ENCODE assay signal across 10 mouse cellular contexts in the genomic region with DNA sequence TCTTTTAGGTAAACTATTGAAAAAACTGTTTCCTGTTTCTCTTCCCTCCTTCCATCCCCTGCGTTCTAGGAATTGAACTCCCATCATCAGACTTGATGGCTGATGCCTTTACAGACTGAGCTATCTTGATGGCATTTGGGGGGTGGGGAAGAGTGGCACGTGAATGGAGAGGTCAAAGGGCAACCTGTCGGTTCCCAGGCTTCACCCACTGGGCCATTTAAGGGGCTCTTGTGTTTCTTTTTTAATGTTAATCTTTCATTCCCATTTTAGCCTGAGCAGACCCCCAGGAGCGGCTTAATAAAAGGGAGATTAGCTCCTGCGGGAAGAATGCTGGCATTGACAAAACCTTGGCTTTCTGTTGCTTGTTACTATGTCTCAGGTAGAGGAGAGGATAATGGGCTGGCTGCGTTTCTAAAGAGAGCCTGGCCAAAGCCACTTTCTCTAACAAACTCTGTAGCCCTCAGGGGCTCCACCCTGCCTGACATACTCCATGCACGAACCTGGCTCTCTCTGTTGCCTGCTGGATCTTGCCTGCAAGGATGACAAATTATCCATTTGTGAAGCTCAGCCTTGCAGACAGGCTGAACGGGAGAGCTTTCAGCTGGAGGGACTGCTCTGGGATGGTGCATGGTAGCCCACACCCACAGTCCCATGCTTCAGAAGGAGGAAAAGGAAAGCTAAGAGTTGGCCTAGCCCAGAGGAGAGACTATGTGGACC. TPM values are rescaled to one million over a fixed set of nuclear protein-coding genes. Genes with fewer than 3 reads are reported as not detected.
DNase-seq lines count a peak whose midpoint lies in the region; ATAC-seq and TF ChIP-seq lines count a peak whose summit lies in the region.
"Had no signal": no experiment of that assay in that cellular context is flagged by ENCODE, and none has a peak within 500 bp of the region (broad histone marks: within the 10 kb centered on the region; RNA-seq: fewer than 3 reads in every experiment).

No protein-coding gene starts in this region.

- H3K4me1 ChIP-seq in heart, embryonic 10.5 days, result peaks cover 9% of the 10 kb centered on the region; the same call in 1 of the 2 replicates
- H3K4me1 ChIP-seq in embryonic facial prominence, embryonic 10.5 days, result peaks cover 29% of the 10 kb centered on the region
- H3K4me1 ChIP-seq in hindbrain, embryonic 11.5 days (replicated peaks; ENCODE audit: control insufficient read depth, insufficient read depth, low read length), result no peaks in the 10 kb centered on the region; the same call in 1 of the 2 replicates
- H3K4me1 ChIP-seq in midbrain, embryonic 14.5 days (ENCODE audit: control insufficient read depth, insufficient read depth, low read length), result peaks cover 15% of the 10 kb centered on the region
- H3K4me1 ChIP-seq in cerebellum, adult 2 months (ENCODE audit: control insufficient read depth, insufficient read depth, low read length), result no peaks in the 10 kb centered on the region

- no peaks in the 10 kb centered on the region for H3K9me3 ChIP-seq in heart, embryonic 10.5 days
- no peaks in the 10 kb centered on the region for H3K9me3 ChIP-seq in embryonic facial prominence, embryonic 10.5 days
- no peaks in the 10 kb centered on the region for H3K9me3 ChIP-seq in hindbrain, embryonic 11.5 days (ENCODE audit: control insufficient read depth, low read length)
- H3K9me3 ChIP-seq in midbrain, embryonic 14.5 days (ENCODE audit: control insufficient read depth, low read length), result no peaks in the 10 kb centered on the region

- no peaks in the 10 kb centered on the region for H3K27me3 ChIP-seq in heart, embryonic 10.5 days (ENCODE audit: insufficient read depth, poor library complexity, severe bottlenecking)
- no peaks in the 10 kb centered on the region for H3K27me3 ChIP-seq in embryonic facial prominence, embryonic 10.5 days (replicated peaks; ENCODE audit: low read depth, poor library complexity, severe bottlenecking)
- no peaks in the 10 kb centered on the region for H3K27me3 ChIP-seq in hindbrain, embryonic 11.5 days (ENCODE audit: control insufficient read depth, insufficient read depth, low read length)
- no peaks in the 10 kb centered on the region for H3K27me3 ChIP-seq in midbrain, embryonic 14.5 days (ENCODE audit: control insufficient read depth, insufficient read depth, low read length)
- no peaks in the 10 kb centered on the region for H3K27me3 ChIP-seq in cerebellum, adult 2 months (ENCODE audit: control insufficient read depth, insufficient read depth, low read length)

- no peaks in the 10 kb centered on the region for H3K36me3 ChIP-seq in heart, embryonic 10.5 days
- H3K36me3 ChIP-seq in embryonic facial prominence, embryonic 10.5 days (replicated peaks), result peaks cover 18% of the 10 kb centered on the region
- no peaks in the 10 kb centered on the region for H3K36me3 ChIP-seq in hindbrain, embryonic 11.5 days (ENCODE audit: control insufficient read depth, insufficient read depth, low read length)
- no peaks in the 10 kb centered on the region for H3K36me3 ChIP-seq in midbrain, embryonic 14.5 days (ENCODE audit: control insufficient read depth, insufficient read depth, low read length)

- intact Hi-C loops in heart, postnatal 14 days (cut with DNase I), result no loop called here

- peak; percentile 60 for ATAC-seq in hindbrain, embryonic 11.5 days (ENCODE audit: low FRiP score)
- peak; percentile 49 for ATAC-seq in midbrain, embryonic 14.5 days (ENCODE audit: low FRiP score, low TSS enrichment)

- no peak overlapping the region for H3K4me3 ChIP-seq in heart, embryonic 10.5 days
- no peak overlapping the region for H3K4me3 ChIP-seq in embryonic facial prominence, embryonic 10.5 days
- no peak overlapping the region for H3K4me3 ChIP-seq in hindbrain, embryonic 11.5 days (ENCODE audit: low read depth, low read length)
- H3K4me3 ChIP-seq in midbrain, embryonic 14.5 days (replicated peaks; ENCODE audit: low read depth, low read length), result no peak overlapping the region
- H3K4me3 ChIP-seq in cerebellum, adult 2 months (replicated peaks; ENCODE audit: insufficient read depth, low read depth, low read length), result no peak overlapping the region

- no peak for TF ChIP-seq CTCF in cerebellum, adult 2 months (IDR thresholded peaks at IDR 0.05; ENCODE audit: borderline replicate concordance, insufficient read depth, low read depth, low read length)

- H3K27ac ChIP-seq in heart, embryonic 10.5 days, result no peak overlapping the region
- 0 out of 2 replicates have a peak overlapping the region, but pooled peaks have one; percentile 48 for H3K27ac ChIP-seq in embryonic facial prominence, embryonic 10.5 days (replicated peaks)
- H3K27ac ChIP-seq in hindbrain, embryonic 11.5 days (ENCODE audit: low read depth, low read length), result no peak overlapping the region
- peak overlapping the region; percentile 66 for H3K27ac ChIP-seq in midbrain, embryonic 14.5 days (replicated peaks; ENCODE audit: low read depth, low read length)
- H3K27ac ChIP-seq in cerebellum, adult 2 months (ENCODE audit: insufficient read depth, low read length), result no peak overlapping the region

- 21% methylated on average over 8 of the region's 8 CpGs for WGBS in heart, embryonic 10.5 days
- WGBS in embryonic facial prominence, embryonic 10.5 days, result 9% methylated on average over 8 of the region's 8 CpGs
- WGBS in hindbrain, embryonic 11.5 days, result 12% methylated on average over 8 of the region's 8 CpGs
- WGBS in midbrain, embryonic 14.5 days, result 2% methylated on average over 8 of the region's 8 CpGs
- WGBS in cerebellum, adult 2 months, result 28% methylated on average over 8 of the region's 8 CpGs

- DNase-seq in heart, embryonic 10.5 days (ENCODE audit: low spot score), result peak; percentile 67
- DNase-seq in heart, postnatal 14 days, result no peak
- DNase-seq in embryonic facial prominence, embryonic 10.5 days (ENCODE audit: low spot score), result peak; percentile 24
- peak; percentile 31 for DNase-seq in hindbrain, embryonic 11.5 days (ENCODE audit: low spot score)
- DNase-seq in midbrain, embryonic 14.5 days, result peak; percentile 64
- no peak for DNase-seq in cerebellum, adult 2 months
- DNase-seq in cerebellum, adult 8-10 months, result no peak
- no peak for DNase-seq in kidney, postnatal 25 days
- DNase-seq: kidney, postnatal 14 days; lung, postnatal 14 days had no signal

- no peak overlapping the region for H3K9ac ChIP-seq in hindbrain, embryonic 11.5 days (ENCODE audit: low read depth, low read length)
- H3K9ac ChIP-seq in midbrain, embryonic 14.5 days (replicated peaks; ENCODE audit: low read length), result peak overlapping the region; percentile 29; the same call in 1 of the 2 replicates

- TF ChIP-seq POLR2A in cerebellum, adult 2 months (IDR thresholded peaks at IDR 0.05; ENCODE audit: borderline replicate concordance, insufficient read depth, low read length), result no peak

- no peak overlapping the region for H3K4me2 ChIP-seq in hindbrain, embryonic 11.5 days (replicated peaks; ENCODE audit: low read depth, low read length)
- H3K4me2 ChIP-seq in midbrain, embryonic 14.5 days (ENCODE audit: low read length), result no peak overlapping the region

RNA-seq across cellular contexts. Expression of gene Aebp2, which starts 19.1 kb away (rescaled TPM):
- 7.0 and 11.0 TPM in 2 replicates for polyA plus RNA-seq in heart, embryonic 10.5 days (2016; fragmentation: Nextera tagmentation; extraction: Ambion mirVana)
- 10 to 100 TPM; 40.6 to 41.7 TPM for total RNA-seq in heart, postnatal 14 days (2021)
- polyA plus RNA-seq in embryonic facial prominence, embryonic 10.5 days (2016; fragmentation: Nextera tagmentation; extraction: Ambion mirVana), result 8.1 and 9.4 TPM in 2 replicates
- polyA plus RNA-seq in hindbrain, embryonic 11.5 days (2014; fragmentation: Nextera tagmentation; extraction: Ambion mirVana), result 12.8 and 18.9 TPM in 2 replicates
- polyA plus RNA-seq in midbrain, embryonic 14.5 days (2014; fragmentation: Nextera tagmentation; extraction: Ambion mirVana), result 14.2 and 15.9 TPM in 2 replicates
- 46.4 and 47.9 TPM in 2 replicates for polyA plus RNA-seq in cerebellum, adult 2 months (2012; rRNA removed)

Comparison
In these comparisons a context has a peak if more than half of its experiments do, and no peak if none do; other contexts are left out.
1. DNase-seq: peak in heart, embryonic 10.5 days (single experiment), embryonic facial prominence, embryonic 10.5 days (single experiment), hindbrain, embryonic 11.5 days (single experiment) and midbrain, embryonic 14.5 days (single experiment); none in heart, postnatal 14 days (0 of 2), cerebellum, adult 2 months (0 of 2), cerebellum, adult 8-10 months (single experiment) and kidney, postnatal 25 days (0 of 2).
2. H3K27ac ChIP-seq: peak in embryonic facial prominence, embryonic 10.5 days (single experiment) and midbrain, embryonic 14.5 days (single experiment); none in heart, embryonic 10.5 days (single experiment), hindbrain, embryonic 11.5 days (single experiment) and cerebellum, adult 2 months (single experiment).